Mouse (Mus musculus): Measurements from ENCODE around the gene Sox6. TPM values are rescaled to one million over a fixed set of nuclear protein-coding genes. Genes with fewer than 3 reads are reported as not detected.

The Sox6 gene
- polyA plus RNA-seq, 1 experiment from 2014 or later: 63.2 TPM

DNA sequence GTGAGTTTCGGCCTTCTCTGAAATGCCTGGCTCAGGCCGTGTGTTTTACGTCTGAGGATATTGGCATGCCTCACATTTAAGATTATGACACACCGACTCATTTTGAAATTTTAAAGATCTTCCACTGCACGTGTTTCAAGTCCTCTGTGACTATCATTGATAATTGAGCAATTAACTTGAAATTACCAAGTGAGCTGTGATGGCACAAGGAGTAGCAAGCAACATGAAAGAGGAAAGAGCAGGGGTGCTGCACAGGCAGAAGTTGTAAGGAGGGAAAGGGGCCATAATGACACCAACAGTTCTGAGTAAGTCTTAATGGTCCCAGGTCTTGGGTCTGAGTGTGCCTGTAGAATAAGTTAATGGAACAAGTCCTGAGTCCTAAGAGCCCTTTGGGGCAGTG lies 99.3 kb downstream of the Sox6 start:
- H3K4me3 ChIP-seq: no peak overlapping the region
- 0 out of 2 replicates have a peak, but pooled peaks cover 4% of the 10 kb centered on the region for H3K4me1 ChIP-seq
- no peaks in the 10 kb centered on the region for H3K27me3 ChIP-seq
- no peak overlapping the region for H3K27ac ChIP-seq (replicated peaks)
- 92% methylated on average over 5 of the region's 5 CpGs for WGBS
- no peak overlapping the region for H3K9ac ChIP-seq (replicated peaks)
- no peak overlapping the region for H3K4me2 ChIP-seq (replicated peaks)
- H3K36me3 ChIP-seq: no peaks in the 10 kb centered on the region
- no peak for ATAC-seq (ENCODE audit: low FRiP score, low read depth)
- H3K9me3 ChIP-seq: no peaks in the 10 kb centered on the region

DNA sequence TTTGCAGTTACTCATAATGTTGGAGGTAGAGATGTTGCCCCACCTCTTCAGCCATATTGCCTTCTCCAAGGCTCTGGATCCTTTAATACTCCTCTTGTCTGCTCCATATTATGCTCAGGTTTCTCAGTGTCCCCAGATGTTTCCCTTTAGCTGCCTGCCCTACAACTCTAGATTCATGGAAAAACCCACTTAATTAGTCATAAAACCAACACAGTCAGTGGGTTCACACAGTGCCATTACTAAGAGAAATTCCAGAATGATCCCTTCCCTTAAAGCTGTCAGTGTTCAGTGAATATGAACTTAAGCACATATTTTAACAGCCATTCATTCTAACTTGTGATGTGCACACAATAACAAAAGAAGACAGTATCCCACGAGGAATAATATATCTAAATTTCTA lies 101.7 kb downstream of the Sox6 start:
- no peaks in the 10 kb centered on the region for H3K36me3 ChIP-seq
- no peak overlapping the region for H3K9ac ChIP-seq (replicated peaks)
- no peaks in the 10 kb centered on the region for H3K9me3 ChIP-seq
- no peak for ATAC-seq (ENCODE audit: low FRiP score, low read depth)
- WGBS: 82% methylated on average over 1 of the region's 1 CpGs
- 0 out of 2 replicates have a peak, but pooled peaks cover 4% of the 10 kb centered on the region for H3K4me1 ChIP-seq
- no peak overlapping the region for H3K4me2 ChIP-seq (replicated peaks)
- H3K27ac ChIP-seq (replicated peaks): no peak overlapping the region
- no peak overlapping the region for H3K4me3 ChIP-seq
- H3K27me3 ChIP-seq: no peaks in the 10 kb centered on the region

- Histone ChIP-seq H3K4me2 (replicated peaks) (no peak overlapping the region), H3K9me3 (no peaks in the 10 kb centered on the region), H3K4me3 (no peak overlapping the region), H3K36me3 (no peaks in the 10 kb centered on the region), H3K9ac (replicated peaks) (no peak overlapping the region), H3K27ac (replicated peaks) (no peak overlapping the region), H3K4me1 (peaks cover 5% of the 10 kb centered on the region), H3K27me3 (no peaks in the 10 kb centered on the region)
- 98% methylated on average over 1 of the region's 1 CpGs for WGBS
- ATAC-seq (ENCODE audit: low FRiP score, low read depth): no peak
These were observed 123.3 kb downstream of the Sox6 start for GRCm38 (mm10) chr7:115915338-115915737.

- Histone ChIP-seq H3K9me3 (no peaks in the 10 kb centered on the region), H3K27ac (replicated peaks) (no peak overlapping the region), H3K4me3 (no peak overlapping the region), H3K4me2 (replicated peaks) (no peak overlapping the region), H3K36me3 (no peaks in the 10 kb centered on the region), H3K27me3 (no peaks in the 10 kb centered on the region), H3K4me1 (no peaks in the 10 kb centered on the region; the same call in 1 of the 2 replicates), H3K9ac (replicated peaks) (no peak overlapping the region)
- WGBS: 95% methylated on average over 1 of the region's 1 CpGs
- ATAC-seq (ENCODE audit: low FRiP score, low read depth): no peak
These were observed 128.3 kb downstream of the Sox6 start for GRCm38 (mm10) chr7:115910313-115910712.

- no peak for ATAC-seq (ENCODE audit: low FRiP score, low read depth)
- H3K4me2 ChIP-seq (replicated peaks): no peak overlapping the region
- H3K36me3 ChIP-seq: no peaks in the 10 kb centered on the region
- 61% methylated on average over 9 of the region's 9 CpGs for WGBS
- H3K9ac ChIP-seq (replicated peaks): no peak overlapping the region
- H3K27me3 ChIP-seq: no peaks in the 10 kb centered on the region
- H3K4me3 ChIP-seq: no peak overlapping the region
- peaks cover 21% of the 10 kb centered on the region for H3K4me1 ChIP-seq
- no peak overlapping the region for H3K27ac ChIP-seq (replicated peaks)
- no peaks in the 10 kb centered on the region for H3K9me3 ChIP-seq
These were observed 133.8 kb downstream of the Sox6 start for GRCm38 (mm10) chr7:115904798-115905207.

- Histone ChIP-seq H3K9me3 (no peaks in the 10 kb centered on the region), H3K4me3 (no peak overlapping the region), H3K4me1 (peaks cover 21% of the 10 kb centered on the region), H3K4me2 (replicated peaks) (no peak overlapping the region), H3K27ac (replicated peaks) (no peak overlapping the region), H3K9ac (replicated peaks) (no peak overlapping the region), H3K27me3 (no peaks in the 10 kb centered on the region), H3K36me3 (no peaks in the 10 kb centered on the region)
- no peak for ATAC-seq (ENCODE audit: low FRiP score, low read depth)
- 41% methylated on average over 5 of the region's 5 CpGs for WGBS
These were observed 134.4 kb downstream of the Sox6 start for GRCm38 (mm10) chr7:115903931-115904797.

DNA sequence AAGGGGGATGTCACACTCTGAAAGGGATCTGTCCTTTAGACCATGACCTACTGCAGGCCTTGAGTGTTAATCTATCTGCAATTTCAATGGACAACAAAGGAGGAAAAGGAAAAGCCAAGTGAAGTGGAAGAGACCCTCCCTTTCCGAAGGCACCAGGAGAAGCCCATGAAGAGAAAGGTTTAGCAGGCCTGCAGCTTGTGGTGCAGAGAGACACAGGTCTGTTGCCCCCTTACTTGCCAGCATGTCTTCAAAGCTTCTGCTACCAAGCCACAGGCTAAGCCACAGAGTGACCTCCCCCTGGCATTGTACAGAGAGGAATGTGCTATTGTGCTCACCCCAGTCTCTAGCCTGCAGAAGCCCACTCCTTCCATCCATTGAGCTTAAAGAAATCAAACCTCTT lies 135.2 kb downstream of the Sox6 start:
- Histone ChIP-seq H3K4me1 (peaks cover 21% of the 10 kb centered on the region), H3K9ac (replicated peaks) (no peak overlapping the region), H3K27me3 (no peaks in the 10 kb centered on the region), H3K9me3 (no peaks in the 10 kb centered on the region), H3K4me3 (no peak overlapping the region), H3K4me2 (replicated peaks) (peak overlapping the region; percentile 11; the same call in 1 of the 2 replicates), H3K27ac (replicated peaks) (peak overlapping the region; percentile 35; the same call in 1 of the 2 replicates), H3K36me3 (no peaks in the 10 kb centered on the region)
- WGBS: 20% methylated on average over 1 of the region's 1 CpGs
- 0 out of 2 replicates have a peak, but pooled peaks have one; percentile 41 for ATAC-seq (ENCODE audit: low FRiP score, low read depth)

GRCm38 (mm10) chr7:115895831-115896230 lies 142.8 kb downstream of the Sox6 start:
- Histone ChIP-seq H3K9ac (replicated peaks) (no peak overlapping the region), H3K4me2 (replicated peaks) (no peak overlapping the region), H3K27ac (replicated peaks) (no peak overlapping the region), H3K4me1 (peaks cover 16% of the 10 kb centered on the region), H3K27me3 (no peaks in the 10 kb centered on the region), H3K9me3 (no peaks in the 10 kb centered on the region), H3K36me3 (no peaks in the 10 kb centered on the region), H3K4me3 (no peak overlapping the region)
- 87% methylated on average over 6 of the region's 6 CpGs for WGBS
- ATAC-seq (ENCODE audit: low FRiP score, low read depth): no peak

GRCm38 (mm10) chr7:115895028-115895671 lies 143.4 kb downstream of the Sox6 start:
- H3K9ac ChIP-seq (replicated peaks): no peak overlapping the region
- H3K4me2 ChIP-seq (replicated peaks): no peak overlapping the region
- WGBS: 87% methylated on average over 4 of the region's 4 CpGs
- no peak for ATAC-seq (ENCODE audit: low FRiP score, low read depth)
- H3K4me1 ChIP-seq: peaks cover 16% of the 10 kb centered on the region
- H3K4me3 ChIP-seq: no peak overlapping the region
- no peaks in the 10 kb centered on the region for H3K9me3 ChIP-seq
- no peaks in the 10 kb centered on the region for H3K36me3 ChIP-seq
- H3K27me3 ChIP-seq: no peaks in the 10 kb centered on the region
- no peak overlapping the region for H3K27ac ChIP-seq (replicated peaks)

GRCm38 (mm10) chr7:115891482-115891881 lies 147.1 kb downstream of the Sox6 start:
- Histone ChIP-seq H3K4me2 (replicated peaks) (no peak overlapping the region), H3K27ac (replicated peaks) (no peak overlapping the region), H3K36me3 (no peaks in the 10 kb centered on the region), H3K27me3 (no peaks in the 10 kb centered on the region), H3K9ac (replicated peaks) (no peak overlapping the region), H3K4me3 (no peak overlapping the region), H3K4me1 (peaks cover 16% of the 10 kb centered on the region), H3K9me3 (no peaks in the 10 kb centered on the region)
- WGBS: 89% methylated on average over 3 of the region's 3 CpGs
- no peak for ATAC-seq (ENCODE audit: low FRiP score, low read depth)

- Histone ChIP-seq H3K4me3 (no peak overlapping the region), H3K4me2 (replicated peaks) (no peak overlapping the region), H3K27ac (replicated peaks) (no peak overlapping the region), H3K4me1 (peaks cover 11% of the 10 kb centered on the region), H3K9ac (replicated peaks) (no peak overlapping the region), H3K9me3 (no peaks in the 10 kb centered on the region), H3K27me3 (no peaks in the 10 kb centered on the region), H3K36me3 (no peaks in the 10 kb centered on the region)
- 79% methylated on average over 7 of the region's 7 CpGs for WGBS
- ATAC-seq (ENCODE audit: low FRiP score, low read depth): no peak
These were observed 148.7 kb downstream of the Sox6 start for GRCm38 (mm10) chr7:115889926-115890325.

GRCm38 (mm10) chr7:115888561-115888960 lies 150.0 kb downstream of the Sox6 start:
- WGBS: 93% methylated on average over 1 of the region's 1 CpGs

More at GRCm38 (mm10) chr7:115888561-115888960, 150.0 kb downstream of the Sox6 start:
- H3K27ac ChIP-seq (replicated peaks): no peak overlapping the region
- H3K36me3 ChIP-seq: no peaks in the 10 kb centered on the region
- H3K27me3 ChIP-seq: no peaks in the 10 kb centered on the region
- no peak overlapping the region for H3K4me2 ChIP-seq (replicated peaks)
- no peaks in the 10 kb centered on the region for H3K9me3 ChIP-seq
- H3K9ac ChIP-seq (replicated peaks): no peak overlapping the region
- no peak for ATAC-seq (ENCODE audit: low FRiP score, low read depth)
- H3K4me3 ChIP-seq: no peak overlapping the region
- H3K4me1 ChIP-seq: peaks cover 1% of the 10 kb centered on the region
